Mouse (Mus musculus) adrenal gland, adult (tissue): ENCODE data around the gene Skap2.
A peak's percentile ranks its signal among the peaks of the same experiment; 100 is the strongest.

Source experiments
- DNase-seq, 2 experiments: peaks; one replicate each; pipeline ENCODE4 v3.0.0; 2022 to 2023; ENCODE audit warnings: low spot score in 1 of 2; ENCODE audit not compliant: inconsistent age in 2 of 2

The Skap2 gene

DNA sequence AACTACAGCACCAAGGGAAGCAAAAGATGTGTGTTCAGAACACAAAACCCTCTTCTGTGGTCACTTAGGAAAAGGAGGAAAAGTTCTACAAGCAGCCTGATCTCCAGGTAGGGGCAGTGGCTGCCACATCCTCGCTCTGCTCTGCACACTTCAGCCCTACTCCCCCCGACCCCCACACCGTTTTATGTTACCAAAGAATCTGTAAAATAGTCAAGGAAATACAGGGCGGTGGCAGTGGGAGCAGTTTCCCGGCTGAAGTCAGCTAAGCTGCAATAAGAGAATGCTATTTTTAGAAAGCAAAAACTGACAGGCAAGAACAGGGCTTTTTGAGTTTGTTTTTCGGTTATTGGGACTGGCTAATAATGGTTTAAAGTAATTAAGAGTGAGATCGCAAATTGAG, 160.8 kb downstream of the Skap2 start:
- DNase-seq = no peak

- DNase-seq = no peak
Measured at GRCm38 (mm10) chr6:51850030-51850817, 162.1 kb downstream of the Skap2 start.

- no peak for DNase-seq
Measured at GRCm38 (mm10) chr6:51849561-51849960, 162.8 kb downstream of the Skap2 start.

DNA sequence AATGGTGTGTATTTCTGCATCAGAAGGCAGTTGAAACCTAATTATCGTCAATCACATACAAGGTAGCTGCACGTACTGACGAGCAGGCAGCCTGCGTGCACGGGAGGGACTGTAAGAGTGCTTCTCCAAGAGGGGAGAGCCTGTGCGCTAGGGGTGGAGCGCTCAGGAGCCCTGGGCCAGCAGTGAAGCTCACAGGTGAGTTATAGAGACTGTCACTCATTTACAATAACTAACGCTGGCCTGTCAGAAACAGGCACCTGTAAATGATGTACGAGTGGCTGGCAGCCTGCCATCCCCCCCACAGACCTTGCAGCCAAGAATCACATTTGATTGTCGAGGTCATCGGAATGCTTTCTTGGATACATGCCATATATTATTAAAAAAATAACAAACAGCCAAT, 168.2 kb downstream of the Skap2 start:
- DNase-seq = peak; percentile 56 to 88

- DNase-seq = no peak
Measured at GRCm38 (mm10) chr6:51843081-51843480, 169.3 kb downstream of the Skap2 start.

DNA sequence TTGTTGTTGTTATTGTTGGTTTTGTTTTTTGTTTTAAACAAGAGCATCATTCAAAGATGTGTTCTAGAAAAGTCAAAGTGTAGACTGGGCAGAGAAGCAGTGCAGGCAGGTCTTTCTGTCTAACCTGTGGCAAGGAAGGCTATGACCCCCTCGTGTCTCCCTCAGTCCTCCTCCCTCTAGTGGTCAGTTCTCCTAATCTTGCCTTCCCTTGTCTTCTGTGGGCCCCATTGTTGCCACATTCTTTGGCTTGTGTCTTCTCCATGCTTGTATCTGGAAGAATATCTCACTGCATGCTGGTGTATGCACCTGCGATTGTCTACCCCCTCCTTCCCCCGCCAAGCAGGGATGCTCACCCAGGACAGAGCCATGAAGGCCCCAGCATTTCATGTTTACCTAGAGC, 174.2 kb downstream of the Skap2 start:
- no peak for DNase-seq

DNA sequence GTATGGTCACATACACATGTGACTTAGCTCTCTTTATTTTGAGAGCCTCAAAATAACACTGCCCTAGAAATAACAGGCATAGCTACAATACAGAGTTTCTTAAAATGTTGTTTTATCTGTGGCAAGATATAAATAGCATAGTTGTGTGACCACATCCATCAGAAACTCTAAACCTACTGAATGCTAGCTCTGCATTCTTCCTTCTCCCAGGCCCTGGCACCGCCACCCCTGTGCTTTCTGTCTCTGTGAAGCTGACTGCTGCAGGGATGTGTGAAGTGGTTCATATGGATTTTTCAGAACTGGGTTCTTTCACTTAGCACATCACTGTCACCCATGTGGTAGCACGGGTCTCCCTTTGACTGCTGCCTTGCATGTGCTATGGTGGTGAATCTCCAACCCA, 179.0 kb downstream of the Skap2 start:
- DNase-seq = no peak

- peak; percentile 39 to 72 for DNase-seq
Measured at GRCm38 (mm10) chr6:51825621-51826021, 186.7 kb downstream of the Skap2 start.

GRCm38 (mm10) chr6:51824136-51824830, 188.1 kb downstream of the Skap2 start:
- DNase-seq = peak; percentile 85 to 88

GRCm38 (mm10) chr6:51822049-51822448, 190.3 kb downstream of the Skap2 start:
- no peak for DNase-seq

GRCm38 (mm10) chr6:51820853-51821252, 191.5 kb downstream of the Skap2 start:
- no peak for DNase-seq

- DNase-seq = no peak
Measured at GRCm38 (mm10) chr6:51816892-51817621, 195.3 kb downstream of the Skap2 start.

DNA sequence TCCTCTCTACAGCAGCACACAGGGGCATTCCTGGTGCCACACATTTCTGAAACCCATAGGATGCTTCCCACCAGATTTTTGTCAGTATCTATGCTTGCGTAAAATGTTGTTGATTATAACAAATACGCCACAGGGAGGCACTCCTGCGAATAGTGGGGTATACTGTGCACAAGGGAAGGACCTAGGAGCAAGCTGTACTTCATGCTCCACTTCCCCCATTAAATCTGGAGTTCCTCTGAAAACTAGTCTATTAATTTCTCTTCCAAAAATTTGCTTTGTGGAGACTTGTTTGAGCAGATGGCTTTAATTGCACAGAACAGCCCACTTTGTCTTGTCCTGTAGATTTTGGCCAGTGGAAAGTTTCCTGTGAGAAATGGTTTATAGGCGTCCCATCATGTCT, 201.4 kb downstream of the Skap2 start:
- DNase-seq = no peak

DNA sequence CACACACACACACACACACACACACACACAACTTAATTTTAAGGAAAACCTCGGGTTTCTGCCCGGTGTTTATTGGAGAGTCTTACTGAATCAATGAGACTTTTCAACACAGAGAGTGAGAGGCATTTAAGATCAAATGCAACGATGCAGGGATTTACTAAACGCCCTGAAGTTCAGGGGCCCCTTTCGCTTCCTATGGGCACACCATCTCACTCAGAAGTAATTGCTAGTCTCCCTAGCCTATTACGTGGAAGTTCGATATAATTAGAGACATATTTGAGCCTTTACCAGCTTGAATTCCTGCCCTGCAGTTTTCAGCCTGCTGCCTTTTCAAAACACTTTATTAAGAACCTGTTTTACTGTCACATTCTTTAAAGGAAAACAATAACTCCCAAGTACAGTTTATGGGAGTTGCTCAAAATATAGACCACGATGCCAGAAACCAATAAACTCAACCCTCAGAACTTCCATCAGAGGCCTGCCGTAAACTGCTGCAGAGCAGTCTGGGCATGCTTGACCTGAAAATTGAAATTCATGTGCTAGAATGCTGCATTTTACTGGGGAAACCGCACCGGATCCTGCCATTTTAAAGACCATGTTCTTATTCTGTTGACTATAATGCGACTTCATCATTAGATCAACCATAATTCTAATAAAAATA, 203.1 kb downstream of the Skap2 start:
- no peak for DNase-seq

GRCm38 (mm10) chr6:51808011-51808410, 204.3 kb downstream of the Skap2 start:
- DNase-seq = no peak
